Mouse (Mus musculus): ENCODE results near the gene Myo5c.

Gene Myo5c

DNA sequence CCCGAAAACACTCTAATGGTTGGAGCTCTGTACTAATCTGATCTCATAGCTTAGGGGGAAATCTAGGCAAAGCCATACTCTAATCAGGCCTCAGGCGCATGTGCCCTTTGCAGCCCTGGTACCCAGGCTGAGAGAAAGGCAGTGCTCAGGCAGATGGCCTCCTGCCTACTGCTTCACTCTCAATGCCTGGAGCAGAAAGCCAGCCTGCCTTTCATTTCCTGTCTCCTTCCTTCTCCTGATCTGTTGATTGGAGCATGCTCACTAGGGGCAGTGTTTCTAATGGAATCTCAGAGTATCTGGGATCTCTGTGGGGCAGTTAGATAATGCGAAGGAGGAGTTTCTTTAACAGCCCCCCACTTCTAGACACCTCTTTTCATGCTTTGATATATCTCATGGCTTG, 87.5 kb downstream of the Myo5c start:
- peak; percentile 55 for DNase-seq (ENCODE audit: low read depth, low spot score)

DNA sequence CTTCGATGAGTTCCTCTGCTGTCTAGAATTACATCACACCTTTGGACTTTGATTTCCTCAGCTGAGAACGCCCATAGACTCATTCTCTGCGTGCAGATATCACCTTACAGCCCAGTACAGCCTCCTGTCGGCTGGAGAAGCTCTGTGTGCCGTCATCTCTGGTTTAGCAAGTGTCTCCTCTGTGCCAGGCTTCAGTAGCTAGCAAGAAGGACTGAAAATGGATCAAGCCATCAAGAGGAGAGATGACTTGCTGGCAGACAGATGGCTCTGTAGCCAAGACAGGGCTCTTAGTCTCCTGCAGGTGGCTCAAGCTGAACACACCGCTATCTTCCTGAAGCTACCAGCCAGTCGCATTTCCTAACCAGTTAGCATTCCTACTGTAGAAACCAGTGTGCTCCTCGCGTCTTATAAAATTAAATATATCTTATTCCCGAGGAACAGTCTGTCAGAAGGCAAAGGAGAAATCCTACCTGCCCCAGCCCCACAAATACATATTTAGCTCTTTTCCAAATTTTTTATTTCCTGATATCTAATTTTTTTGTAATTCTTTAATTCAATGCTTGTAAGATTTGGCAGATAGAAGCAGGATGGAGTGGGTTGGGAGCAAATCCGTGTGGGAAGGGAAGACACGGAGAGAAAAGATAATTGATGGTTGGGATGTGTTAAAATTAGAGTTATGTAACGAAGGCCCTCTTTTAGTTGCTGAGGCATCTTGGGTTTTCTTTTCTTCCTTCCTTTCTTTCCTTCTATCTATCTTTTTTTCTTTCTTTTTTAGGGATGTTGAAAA, 90.5 kb downstream of the Myo5c start:
- DNase-seq (ENCODE audit: low read depth, low spot score) = no peak

DNA sequence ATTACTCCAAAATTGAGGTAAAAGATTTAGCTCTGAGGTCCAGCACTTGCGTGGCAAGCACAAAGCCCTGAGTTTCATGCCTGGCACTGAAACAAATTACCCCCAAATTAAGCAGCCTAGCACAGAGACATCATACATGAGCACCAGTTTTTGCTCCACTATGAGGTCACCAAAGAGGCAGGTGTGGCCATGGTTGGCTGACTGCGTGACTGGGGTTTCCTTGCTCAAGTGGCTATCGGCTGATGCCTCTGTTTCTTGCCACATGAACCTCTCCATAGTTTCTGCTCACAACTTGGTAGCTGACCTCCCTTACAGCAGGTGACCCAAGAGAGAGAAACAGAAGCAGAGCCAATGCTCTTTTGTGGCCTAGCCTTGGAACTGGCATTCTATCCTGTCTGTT, 96.2 kb downstream of the Myo5c start:
- no peak for DNase-seq (ENCODE audit: low read depth, low spot score)

DNA sequence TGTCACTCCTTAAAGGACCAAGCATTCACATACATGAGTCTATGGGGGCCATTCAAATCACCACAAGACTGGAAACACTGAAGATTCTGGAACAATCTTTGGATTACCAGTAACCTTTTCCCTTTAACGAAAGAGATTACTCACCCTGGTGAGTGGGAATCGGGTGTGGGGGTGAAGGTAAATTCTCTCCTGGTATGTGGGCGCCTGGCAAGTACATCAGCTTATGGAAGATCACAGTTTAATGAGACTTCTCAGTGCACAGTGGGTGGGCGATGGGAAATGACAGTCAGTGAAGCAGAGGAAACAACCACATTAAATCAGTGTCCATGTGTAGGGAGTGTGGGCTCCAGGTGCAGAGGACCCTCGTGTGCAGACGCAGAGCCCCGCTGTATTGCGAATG, 99.0 kb downstream of the Myo5c start:
- no peak for DNase-seq (ENCODE audit: low read depth, low spot score)

GRCm38 (mm10) chr9:75334440-75334839, 102.6 kb downstream of the Myo5c start:
- no peak for DNase-seq (ENCODE audit: low read depth, low spot score)

DNA sequence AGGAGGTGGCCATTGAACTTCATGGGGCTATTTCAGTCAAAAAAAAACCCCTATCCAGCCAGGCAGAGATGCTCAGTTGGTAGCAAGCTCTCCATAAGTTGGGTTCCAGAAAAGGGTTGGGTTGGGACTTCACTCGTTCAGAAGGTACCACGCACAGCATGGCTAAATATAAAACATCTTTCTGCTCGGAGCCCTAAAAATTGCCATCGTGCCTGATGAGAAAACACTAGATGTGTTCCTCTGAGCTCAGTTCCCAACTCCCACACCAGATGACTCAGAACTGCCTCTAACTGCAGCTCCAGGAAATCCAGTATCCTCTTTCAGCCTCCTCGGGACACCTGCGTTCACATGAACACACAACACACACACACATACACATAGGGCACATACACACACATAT, 106.2 kb downstream of the Myo5c start:
- no peak for DNase-seq (ENCODE audit: low read depth, low spot score)

GRCm38 (mm10) chr9:75342433-75342832, 110.6 kb downstream of the Myo5c start:
- DNase-seq (ENCODE audit: low read depth, low spot score) = no peak

GRCm38 (mm10) chr9:75347458-75347857, 115.6 kb downstream of the Myo5c start, which contains the start of gene Bcl2l10:
TSS of gene Bcl2l10 (plus strand) at chr9:75347758.
- no peak for DNase-seq (ENCODE audit: low read depth, low spot score)

GRCm38 (mm10) chr9:75348066-75348465, 116.2 kb downstream of the Myo5c start:
- DNase-seq (ENCODE audit: low read depth, low spot score) = no peak

- no peak for DNase-seq (ENCODE audit: low read depth, low spot score)
These were observed 116.8 kb downstream of the Myo5c start for GRCm38 (mm10) chr9:75348641-75349040.

DNA sequence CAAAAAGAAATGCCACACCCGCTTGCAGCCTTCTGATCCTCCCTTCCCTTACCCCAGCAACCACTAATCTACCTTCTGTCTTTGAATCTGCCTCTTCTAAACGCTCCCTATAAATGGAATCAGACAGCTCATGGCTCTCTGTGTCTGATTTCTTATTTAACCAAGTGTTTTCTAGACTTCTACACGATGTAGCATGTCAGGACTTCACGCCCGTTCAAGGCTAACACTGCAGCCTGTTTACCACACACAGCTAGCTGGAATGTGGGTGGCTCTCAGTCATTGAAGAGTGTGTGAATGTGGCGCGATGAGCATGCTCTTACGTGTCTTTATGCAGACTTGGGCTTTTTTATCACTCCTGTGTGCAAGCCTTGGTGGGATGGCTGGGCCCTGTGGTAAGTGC, 121.3 kb downstream of the Myo5c start:
- DNase-seq (ENCODE audit: low read depth, low spot score) = no peak
